Mouse (Mus musculus): ENCODE measurements around the gene Rbm38.

Gene Rbm38

GRCm38 (mm10) chr2:173017940-173018339, 2.4 kb upstream of the Rbm38 start:
- no peak for DNase-seq (ENCODE audit: low spot score)

- DNase-seq (ENCODE audit: low spot score) = peak; percentile 47
Measured at GRCm38 (mm10) chr2:173018618-173019017, 1.7 kb upstream of the Rbm38 start.

- DNase-seq (ENCODE audit: low spot score) = peak; percentile 46
Measured at GRCm38 (mm10) chr2:173019322-173019721, 976 bp upstream of the Rbm38 start.

- DNase-seq (ENCODE audit: low spot score) = peak; percentile 95
Measured at GRCm38 (mm10) chr2:173019790-173020189, 508 bp upstream of the Rbm38 start.

GRCm38 (mm10) chr2:173021633-173022055, 1.3 kb downstream of the Rbm38 start:
- DNase-seq (ENCODE audit: low spot score) = peak; percentile 96

GRCm38 (mm10) chr2:173022056-173022681, 1.9 kb downstream of the Rbm38 start:
- peak; percentile 77 for DNase-seq (ENCODE audit: low spot score)

DNA sequence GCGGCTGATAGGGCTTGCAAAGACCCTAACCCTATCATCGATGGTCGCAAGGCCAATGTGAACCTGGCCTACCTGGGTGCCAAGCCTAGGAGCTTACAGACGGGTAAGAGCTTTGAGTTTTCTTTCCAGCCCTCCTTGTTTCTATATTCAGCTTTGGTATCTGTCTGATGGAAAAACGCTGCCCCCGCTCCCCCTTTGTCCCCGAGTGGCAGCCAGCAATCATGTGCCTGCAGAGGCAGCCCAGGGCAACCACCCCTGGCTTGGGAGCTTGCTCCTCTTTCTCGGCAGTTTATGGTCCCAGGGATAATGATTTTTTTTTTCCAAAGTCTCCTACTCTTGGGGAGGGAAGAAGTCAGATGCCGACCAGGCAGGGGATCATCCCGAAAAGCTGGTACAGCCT, 2.5 kb downstream of the Rbm38 start:
- DNase-seq (ENCODE audit: low spot score) = no peak

- DNase-seq (ENCODE audit: low spot score) = no peak
Measured at GRCm38 (mm10) chr2:173023371-173023851, 3.1 kb downstream of the Rbm38 start.

DNA sequence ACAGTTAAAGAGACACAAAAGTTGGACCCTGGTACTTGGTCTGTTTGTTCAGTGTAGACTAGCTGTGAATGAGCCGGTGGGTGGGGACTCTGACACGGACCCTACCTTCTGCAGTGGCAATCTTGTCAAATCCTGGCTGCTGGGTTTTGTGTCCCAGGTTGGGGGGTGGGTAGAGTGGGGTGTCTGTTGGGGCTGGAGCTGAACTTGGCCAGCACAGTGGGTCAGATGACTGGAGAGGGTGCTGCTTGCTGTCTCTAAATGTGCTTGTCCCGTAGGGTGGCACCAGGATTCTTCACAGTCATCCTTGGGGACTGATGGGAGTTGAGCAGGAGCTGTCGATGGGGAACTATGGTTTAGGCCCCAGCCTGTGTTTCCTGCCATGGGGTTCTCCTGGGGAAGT, 3.7 kb downstream of the Rbm38 start:
- DNase-seq (ENCODE audit: low spot score) = no peak

DNA sequence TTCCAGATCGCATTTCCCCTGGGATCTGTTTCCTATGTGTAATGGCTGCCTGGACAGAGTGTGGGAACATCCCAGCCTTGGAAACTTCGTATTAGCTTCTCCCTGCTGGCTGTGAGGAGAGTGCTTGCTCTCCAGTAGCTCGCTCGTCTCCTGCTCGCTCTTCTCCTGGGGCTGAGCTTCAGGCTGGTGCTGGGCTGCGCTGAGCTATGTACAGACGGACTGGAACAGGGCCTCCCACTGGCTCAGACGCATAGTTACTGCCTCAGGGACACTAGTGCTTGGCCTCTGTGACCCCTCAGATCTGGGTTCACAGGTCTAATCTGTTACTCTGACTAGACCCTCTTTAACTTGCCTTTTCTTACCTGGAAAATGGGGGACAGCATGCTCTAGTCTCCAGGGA, 4.1 kb downstream of the Rbm38 start:
- DNase-seq (ENCODE audit: low spot score) = no peak

DNA sequence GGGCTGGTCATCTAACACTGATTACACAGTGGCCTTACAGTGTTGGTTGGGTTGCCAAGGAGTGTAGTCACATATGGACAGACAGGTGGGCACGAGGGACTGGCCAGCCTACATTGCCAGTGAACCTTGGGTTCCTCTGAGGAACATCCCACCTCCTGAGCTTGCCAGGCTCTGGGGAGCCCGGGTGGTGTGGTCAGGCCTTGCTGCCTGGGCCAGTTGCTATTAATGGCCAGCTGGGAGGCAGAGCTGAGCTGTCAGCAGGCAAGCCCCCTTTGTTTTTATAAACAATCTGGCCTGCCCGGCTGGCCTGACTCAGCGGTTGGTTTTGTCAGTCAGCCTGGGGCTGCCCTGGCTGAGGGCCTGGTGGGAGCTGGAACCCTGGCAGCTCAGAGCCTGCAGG, 4.6 kb downstream of the Rbm38 start:
- DNase-seq (ENCODE audit: low spot score) = peak; percentile 45

GRCm38 (mm10) chr2:173026286-173026685, 6.0 kb downstream of the Rbm38 start:
- no peak for DNase-seq (ENCODE audit: low spot score)

DNA sequence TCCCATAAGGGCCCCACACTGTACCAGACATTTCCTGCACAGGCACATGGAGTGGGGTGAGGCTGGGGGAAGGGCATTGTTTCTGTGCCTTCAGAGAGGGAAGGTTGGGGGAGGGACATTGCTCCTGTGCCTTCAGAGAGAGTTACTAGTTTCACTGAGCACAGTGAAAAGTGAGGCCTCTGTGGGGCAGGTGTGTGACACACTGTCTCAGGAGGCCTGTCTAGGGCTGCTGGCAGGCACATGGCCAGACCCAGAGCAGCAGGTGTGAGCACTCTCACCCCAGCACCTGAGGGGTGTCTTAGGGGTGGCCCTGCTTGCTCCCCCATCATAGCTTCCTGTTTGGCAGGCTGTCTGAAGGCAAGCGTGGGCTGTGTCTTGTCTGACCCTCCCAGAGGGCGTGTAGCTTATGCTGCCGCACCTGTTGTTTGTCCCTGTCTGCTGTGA, 6.4 kb downstream of the Rbm38 start:
- no peak for DNase-seq (ENCODE audit: low spot score)

DNA sequence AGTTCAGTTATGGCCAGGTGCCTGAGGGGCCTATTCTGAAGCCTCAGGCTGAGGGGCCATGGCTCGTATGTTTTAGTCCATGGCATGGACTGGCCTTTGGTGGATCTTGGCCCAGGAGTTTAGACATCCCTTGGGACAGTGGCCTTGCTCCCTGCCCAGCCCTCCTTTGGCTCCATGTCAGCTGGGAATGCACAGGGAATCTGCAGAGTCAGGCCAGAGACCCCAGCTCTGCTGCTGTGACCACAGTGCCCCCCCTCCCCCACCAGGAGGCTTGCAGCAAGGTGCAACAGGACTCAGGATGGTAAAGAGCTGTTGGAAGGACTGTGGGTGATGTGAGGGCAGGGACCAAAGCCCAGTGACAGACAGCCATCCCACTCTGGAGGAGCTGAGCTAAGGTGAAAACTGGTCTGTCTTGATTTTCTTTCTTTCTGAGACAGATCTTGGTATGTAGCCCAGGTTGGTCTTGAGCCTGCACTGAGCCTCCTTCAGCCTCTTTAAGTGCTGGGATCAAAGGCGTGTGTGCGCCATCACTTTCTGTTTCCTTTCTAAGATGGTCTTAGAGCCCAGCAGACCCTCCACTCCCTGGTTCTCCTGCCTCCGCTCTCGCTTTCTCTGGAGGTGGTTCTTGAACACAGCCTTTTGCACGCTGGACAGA, 7.0 kb downstream of the Rbm38 start:
- DNase-seq (ENCODE audit: low spot score) = no peak

GRCm38 (mm10) chr2:173027824-173028495, 7.7 kb downstream of the Rbm38 start:
- DNase-seq (ENCODE audit: low spot score) = no peak

- DNase-seq (ENCODE audit: low spot score) = no peak
Measured at GRCm38 (mm10) chr2:173028508-173029031, 8.3 kb downstream of the Rbm38 start.

GRCm38 (mm10) chr2:173030591-173031338, 10.5 kb downstream of the Rbm38 start:
- DNase-seq (ENCODE audit: low spot score) = no peak

DNA sequence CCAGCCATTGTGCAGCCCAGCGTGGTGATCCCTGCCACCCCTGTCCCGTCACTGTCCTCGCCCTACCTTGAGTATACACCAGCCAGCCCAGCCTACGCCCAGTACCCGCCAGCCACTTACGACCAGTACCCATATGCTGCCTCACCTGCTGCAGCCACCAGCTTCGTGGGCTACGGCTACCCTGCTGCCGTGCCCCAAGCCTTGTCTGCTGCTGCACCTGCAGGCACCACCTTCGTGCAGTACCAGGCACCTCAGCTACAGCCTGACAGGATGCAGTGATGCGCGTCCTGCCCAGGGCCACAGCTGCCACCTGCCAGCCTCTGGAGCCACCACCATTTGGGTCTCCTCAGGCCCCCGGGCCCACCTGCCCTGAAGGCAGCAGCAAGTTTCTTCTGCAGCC, 13.2 kb downstream of the Rbm38 start:
- DNase-seq (ENCODE audit: low spot score) = no peak

DNA sequence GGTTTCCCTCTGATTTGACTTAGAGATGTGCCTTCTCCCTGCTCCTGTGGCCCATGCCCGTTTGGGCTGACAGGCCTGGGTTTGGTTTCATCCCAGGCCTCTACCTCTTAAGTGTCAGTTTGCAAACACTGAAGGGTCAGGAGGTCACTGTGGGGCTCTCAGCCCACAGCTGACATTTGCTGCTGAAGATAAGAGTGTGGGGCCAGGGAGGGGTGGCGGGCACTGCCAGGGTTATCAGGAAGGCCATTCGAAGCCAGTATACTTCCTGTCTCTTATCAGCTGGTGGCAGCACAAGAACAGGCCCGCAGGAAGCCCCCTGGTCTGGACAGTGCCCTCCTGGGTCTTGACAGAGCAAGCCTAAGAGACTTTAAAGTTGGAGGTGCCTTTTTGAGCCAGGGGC, 14.7 kb downstream of the Rbm38 start:
- no peak for DNase-seq (ENCODE audit: low spot score)

DNA sequence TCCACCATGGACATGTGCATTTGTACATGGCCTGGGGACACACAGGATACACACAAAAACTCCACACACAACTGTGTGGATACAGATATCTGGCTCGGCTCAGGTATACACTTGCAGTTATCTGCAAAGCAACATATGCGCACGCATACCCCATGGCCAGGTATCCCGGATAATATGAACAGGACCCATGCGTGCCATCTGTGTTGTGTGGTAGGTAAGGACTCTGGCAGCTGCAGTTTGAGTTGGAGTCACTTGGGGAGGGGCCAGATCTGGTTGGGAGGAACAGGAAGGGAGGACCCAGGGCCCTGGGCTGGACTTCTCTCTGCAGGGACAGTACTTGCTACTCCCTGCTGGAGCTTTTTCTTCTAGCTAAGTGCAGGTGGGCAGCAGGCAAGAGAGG, 15.4 kb downstream of the Rbm38 start:
- no peak for DNase-seq (ENCODE audit: low spot score)

GRCm38 (mm10) chr2:173036055-173036454, 15.8 kb downstream of the Rbm38 start:
- no peak for DNase-seq (ENCODE audit: low spot score)

DNA sequence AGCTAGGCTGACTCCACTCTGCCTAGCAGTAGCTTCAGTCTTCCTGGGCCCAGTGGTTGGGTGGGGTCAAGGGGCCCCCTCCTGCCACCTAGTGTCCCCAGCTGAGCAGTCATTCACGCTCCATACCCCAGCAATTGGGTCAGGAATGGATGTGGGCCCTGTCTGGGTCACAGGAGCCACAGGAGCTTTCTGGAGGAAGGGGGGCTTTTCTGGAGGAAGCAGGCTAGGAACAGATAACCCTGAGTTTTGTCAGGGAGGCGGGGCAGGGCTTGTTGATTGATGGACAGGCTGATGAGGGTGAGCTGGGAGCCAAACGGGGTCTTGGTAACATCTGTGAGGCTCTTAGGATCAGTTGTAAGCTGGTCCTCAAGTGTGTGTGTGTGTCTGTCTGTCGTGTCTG, 16.3 kb downstream of the Rbm38 start:
- no peak for DNase-seq (ENCODE audit: low spot score)

Data from embryo, embryonic 10.5 days (tissue).